Mouse (Mus musculus) left cerebral cortex, postnatal 4 days (tissue): ENCODE measurements at regions not wholly inside any gene's neighbourhood (a gene's known extent, or its start where the extent isn't known, plus 50 kb on each side); places are given as distances from the start of the nearest gene placed in this dataset.
"Not testable (repeated sequence)": the region's sequence is repeated elsewhere in the genome, so short reads cannot be mapped to it uniquely, and the experiment has no call there.

Experiments
- DNase-seq: peaks from one replicate; pipeline ENCODE4 v3.0.0-alpha.2; 2022
- intact Hi-C: fragments of 180-260 bp; cut with DNase I; formaldehyde crosslinking; loops from one replicate; pipeline ENCODE4 v1.15.1; 2025

GRCm38 (mm10) chr10:120284785-120285184 is 57.9 kb downstream of the Llph start:
- intact Hi-C loops = no loop called here
- DNase-seq = no peak

- intact Hi-C loops = no loop called here
- no peak for DNase-seq
These were observed 65.0 kb downstream of the Llph start for GRCm38 (mm10) chr10:120291912-120292311.

GRCm38 (mm10) chr10:120293381-120293780 is 66.5 kb downstream of the Llph start:
- DNase-seq, intact Hi-C loops: not testable (repeated sequence)

GRCm38 (mm10) chr10:120294487-120294886 is 67.6 kb downstream of the Llph start:
- intact Hi-C loops = no loop called here

GRCm38 (mm10) chr10:120297311-120297710 is 70.4 kb downstream of the Llph start:
- DNase-seq = no peak
- intact Hi-C loops = no loop called here

More at GRCm38 (mm10) chr10:120294487-120294886, 67.6 kb downstream of the Llph start:
- DNase-seq = no peak

- intact Hi-C loops = no loop called here
- no peak for DNase-seq
These were observed 71.5 kb downstream of the Llph start for GRCm38 (mm10) chr10:120298293-120298927.

- peak; percentile 60 for DNase-seq
- intact Hi-C loops = no loop called here
These were observed 79.1 kb downstream of the Llph start for GRCm38 (mm10) chr10:120306010-120306409.

GRCm38 (mm10) chr10:120308681-120309080 is 81.8 kb downstream of the Llph start:
- DNase-seq = no peak
- intact Hi-C loops = no loop called here
